Mouse (Mus musculus): ENCODE data around the gene Kif1b.

The Kif1b gene

DNA sequence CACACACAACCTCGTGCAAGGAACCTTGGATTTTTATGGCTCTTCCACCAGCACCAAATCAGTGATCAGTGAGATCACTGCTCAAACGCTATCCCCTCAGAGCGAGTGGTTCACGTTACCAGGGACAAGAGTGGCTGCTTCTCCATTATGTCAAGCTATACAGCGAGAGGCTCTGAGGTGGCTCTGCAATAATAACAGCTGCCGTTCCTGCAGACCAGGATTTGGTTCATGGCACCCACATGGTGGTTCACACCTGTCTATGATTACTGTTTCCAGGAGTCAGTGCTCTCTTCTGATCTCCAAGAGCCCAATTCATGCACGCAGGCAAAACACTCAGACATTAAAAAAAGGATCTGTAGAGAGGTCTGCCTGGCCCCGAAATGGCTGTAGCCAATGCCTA lies 169.0 kb downstream of the Kif1b start:
- no peak for DNase-seq (ENCODE audit: low read depth, low spot score)

DNA sequence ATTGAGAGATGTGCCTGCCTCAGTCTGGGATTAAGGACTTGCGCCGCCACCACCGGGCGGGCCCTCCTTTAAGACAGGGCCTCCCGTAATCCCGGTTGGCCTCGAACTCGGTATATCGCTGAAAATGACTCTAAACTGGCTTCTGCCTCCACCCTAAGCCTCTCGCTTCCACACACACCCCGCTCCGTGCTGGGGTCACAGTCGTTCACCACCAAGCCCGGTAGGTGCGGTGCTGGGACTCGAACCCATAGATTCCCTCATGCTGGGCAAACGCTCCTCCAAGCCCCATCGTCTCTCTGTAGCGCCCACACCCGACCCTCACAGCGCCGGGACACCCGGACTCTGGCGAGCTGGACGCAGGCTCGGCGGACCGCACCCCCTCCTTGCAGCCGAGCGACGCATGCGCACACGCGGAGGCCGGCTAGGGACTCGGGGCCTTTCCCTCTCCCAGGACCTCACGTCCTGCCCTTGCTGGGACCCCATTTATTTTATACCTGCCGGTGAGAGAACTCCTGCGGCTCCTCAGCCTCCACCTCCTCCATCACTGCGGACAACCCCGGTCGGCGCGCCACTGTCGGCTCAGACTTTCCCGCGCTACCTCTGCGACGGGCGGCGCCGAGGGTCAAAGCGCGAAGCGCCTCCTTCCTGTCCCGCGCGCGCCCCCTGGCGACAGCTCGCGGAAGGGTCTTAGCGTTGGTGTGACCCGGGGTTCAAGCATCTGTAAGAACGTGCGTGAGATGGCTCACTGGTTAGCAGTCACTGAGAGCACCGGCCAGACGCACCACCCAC lies 170.3 kb downstream of the Kif1b start, which contains the start of gene Cenps:
TSS of gene Cenps (minus strand) at position 648 of the 789 bp plus-strand sequence.
- DNase-seq (ENCODE audit: low read depth, low spot score), result peak; percentile 82

DNA sequence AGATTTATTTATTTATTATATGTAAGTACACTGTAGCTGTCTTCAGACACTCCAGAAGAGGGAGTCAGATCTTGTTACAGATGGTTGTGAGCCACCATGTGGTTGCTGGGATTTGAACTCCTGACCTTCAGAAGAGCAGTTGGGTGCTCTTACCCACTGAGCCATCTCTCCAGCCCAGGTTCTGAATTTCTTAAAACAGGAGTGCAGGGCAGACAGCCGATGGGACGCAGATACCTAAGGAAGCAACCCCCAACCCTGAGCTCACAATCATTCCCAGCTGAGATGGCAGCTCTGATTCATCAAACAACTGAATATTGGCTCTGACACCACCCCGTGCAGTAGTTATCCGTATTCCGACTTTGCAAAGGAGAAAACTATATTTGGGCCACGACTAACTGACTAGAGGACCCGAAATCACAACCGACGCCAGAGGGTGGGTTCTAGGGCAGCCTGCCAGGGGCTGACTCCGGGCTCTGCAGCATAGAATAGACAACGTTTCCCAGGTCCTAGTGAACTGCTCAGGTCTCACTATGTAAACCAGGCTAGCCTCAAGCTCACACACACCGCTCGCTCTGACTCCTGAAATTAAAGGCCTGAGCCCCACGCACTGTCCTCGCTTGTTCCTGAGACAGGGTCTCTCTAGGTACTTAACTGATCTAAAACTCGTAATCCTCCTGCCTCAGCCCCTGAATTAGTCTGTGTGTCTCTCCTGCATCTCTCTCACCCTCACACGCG lies 171.2 kb downstream of the Kif1b start:
- DNase-seq (ENCODE audit: low read depth, low spot score), result peak; percentile 27

DNA sequence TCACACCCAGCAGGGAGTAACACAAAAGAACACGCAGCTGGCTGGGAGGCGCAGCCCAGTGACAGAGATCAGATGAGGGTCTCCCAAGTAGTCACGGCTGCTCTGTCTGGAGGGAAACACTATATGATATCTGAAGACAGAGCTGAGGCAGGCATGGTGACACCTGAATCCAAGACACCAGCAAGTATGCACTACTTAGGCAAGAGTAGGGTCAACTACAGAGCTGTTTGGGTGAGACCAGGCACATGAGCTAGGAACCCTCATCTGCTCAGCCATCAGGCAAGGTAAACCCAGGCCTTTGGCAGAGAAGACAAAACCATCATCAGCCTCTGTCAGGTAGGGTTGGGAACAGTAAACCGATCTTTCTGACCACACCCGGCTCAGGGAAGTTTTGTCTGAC lies 174.1 kb downstream of the Kif1b start:
- DNase-seq (ENCODE audit: low read depth, low spot score), result no peak

DNA sequence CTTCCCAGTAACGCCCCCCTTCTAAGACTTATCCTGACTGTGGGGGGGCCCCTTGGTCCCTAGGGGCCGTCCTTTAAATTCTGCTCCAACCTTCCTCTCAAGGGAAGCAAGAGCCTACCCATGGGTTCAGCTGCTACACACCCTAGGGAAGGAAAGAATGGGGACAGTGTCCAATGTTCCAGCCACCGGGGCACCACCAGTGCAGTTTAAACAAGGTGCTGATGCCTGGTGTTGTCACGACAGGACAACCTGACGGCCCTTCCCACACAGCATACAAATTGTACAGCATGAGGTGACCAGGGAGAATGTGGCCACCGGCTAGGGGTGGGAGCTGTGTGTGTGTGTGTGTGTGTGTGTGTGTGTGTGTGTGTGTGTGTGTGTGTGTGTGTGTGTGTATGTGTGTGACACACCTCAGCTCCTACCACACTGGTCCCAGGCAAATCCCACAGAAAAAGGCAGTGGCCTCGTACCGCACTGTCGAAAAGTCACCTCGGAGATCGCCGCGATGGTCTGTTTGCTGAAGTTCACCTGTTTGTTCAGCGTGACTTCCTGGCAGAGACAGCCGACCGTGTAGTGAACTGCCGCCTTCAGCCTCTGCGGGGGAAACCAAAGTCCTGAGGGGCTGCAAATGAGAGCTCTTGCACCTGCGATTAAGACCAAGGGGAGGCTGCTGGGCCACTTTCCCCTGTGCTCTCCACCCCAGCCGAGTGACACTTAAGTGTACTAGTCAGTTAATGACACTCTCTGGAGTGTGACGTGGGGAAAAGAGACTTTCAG lies 175.5 kb downstream of the Kif1b start:
- DNase-seq (ENCODE audit: low read depth, low spot score), result no peak

DNA sequence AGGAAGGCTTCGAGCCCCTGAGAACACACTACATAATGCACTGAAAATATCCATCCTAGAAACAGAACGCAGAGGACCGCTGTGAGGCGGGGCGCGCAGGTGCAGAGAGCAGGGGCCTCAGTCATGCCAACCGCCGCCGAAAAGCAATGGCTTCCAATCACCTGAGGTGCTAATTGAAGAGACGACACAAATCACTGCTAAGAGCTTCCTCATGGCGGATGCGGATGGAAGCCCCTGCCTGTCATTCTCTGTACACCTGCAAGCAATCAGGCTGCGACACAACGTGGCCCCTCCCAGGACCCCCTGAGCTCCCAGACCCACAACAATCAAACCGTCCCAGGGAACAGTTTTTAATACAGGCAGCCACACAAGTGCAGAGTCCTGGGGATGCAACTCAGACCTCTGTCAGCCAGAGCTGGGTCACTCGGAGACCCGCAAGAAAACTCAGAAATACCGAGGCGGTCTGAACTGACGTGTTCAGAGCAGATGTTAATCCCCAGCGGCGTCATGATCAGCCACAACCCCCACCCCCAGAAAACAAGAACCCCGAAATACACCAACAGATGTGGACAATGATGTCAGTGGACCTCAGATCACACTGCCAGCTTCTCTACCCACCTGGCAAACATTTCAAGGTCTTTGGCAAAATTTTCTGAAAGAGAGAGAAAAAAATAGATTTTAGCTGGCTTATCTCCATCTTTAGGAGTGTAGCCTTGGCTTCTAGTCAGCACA lies 176.3 kb downstream of the Kif1b start:
- no peak for DNase-seq (ENCODE audit: low read depth, low spot score)

DNA sequence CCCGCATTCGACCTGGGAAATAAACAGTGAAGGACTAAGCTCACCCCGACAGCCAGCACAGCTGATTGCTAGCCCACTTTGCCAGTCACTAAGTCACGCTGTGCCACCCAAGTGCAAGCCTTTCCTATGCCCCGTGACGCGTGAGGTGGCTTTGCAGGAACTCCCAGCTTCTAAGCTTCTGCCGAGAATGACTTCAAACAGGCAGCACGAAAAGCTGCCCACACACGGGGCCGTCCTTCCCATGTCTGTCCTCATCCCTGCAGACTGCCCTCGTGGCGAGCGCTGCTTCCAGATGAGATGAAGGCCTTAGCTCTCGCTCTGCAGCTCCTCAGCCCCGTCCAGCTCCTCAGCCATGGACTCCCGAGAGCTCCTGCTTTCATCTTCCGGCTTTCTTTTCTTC lies 179.0 kb downstream of the Kif1b start:
- DNase-seq (ENCODE audit: low read depth, low spot score), result no peak

DNA sequence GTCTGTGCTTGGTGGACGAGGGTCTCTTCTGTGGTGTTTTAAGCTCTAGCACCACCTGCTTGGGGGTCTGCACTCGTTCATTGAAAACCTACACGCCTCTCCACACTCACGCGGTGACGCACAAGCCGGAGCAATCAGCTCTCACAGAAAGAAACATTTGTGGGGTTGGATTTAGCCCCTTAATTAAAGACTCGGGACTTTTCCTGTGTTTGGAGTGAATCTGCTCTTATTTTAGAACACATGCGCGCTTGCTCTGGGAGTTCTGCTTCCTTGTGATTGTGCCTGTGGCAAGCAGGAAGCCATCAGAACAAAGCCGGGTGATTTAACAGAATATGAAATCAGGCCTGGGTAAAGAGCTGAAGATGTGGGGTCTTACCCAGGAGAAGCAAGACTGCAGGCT lies 180.8 kb downstream of the Kif1b start, which contains the start of gene Cort:
TSS of gene Cort (minus strand) at position 101 of the 400 bp plus-strand sequence.
- no peak for DNase-seq (ENCODE audit: low read depth, low spot score)
